Mouse (Mus musculus): ENCODE measurements around the gene Gm156.
"Not testable (repeated sequence)": the region's sequence is repeated elsewhere in the genome, so short reads cannot be mapped to it uniquely, and the experiment has no call there.

The Gm156 gene

DNA sequence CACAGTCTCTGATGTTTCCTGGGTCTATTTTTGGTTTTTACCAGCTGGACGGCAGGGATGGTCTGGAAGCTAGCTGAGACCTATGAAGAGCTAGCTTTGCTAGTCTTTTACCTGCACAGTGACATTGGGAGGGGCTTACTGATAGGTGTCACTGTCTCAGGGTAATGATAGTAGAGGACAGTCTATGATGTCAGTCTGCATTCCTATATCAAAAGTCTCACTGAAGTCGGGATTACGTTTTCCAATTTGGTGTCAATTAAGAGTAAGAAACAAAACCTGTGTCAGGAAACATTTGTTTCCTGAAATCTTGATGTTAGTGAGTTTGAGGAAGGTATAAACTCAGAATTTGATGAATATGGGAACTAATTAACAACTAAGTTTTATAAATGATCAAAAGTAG lies at the start of gene Gm156:
TSS of gene Gm156 (minus strand) at position 101 of the 400 bp plus-strand sequence.
- not testable (repeated sequence) for DNase-seq

DNA sequence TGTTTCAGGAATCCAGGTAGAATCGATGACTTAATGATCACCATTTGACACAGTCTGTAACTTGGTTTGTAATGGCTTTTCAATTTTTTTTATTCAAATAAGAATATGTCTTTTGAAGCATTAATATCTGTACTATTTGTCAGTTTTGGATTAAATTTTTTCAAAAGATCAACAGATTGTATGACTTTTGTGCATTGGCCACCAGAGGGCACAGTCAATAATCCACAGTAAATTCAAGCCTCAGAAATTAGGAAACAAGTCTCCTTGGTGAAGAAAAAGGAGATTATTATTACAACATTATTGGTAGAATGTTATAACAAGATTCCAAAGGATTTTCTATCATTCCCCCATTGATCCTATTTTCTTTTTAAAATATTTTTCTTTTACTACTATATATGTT lies 41.5 kb upstream of the Gm156 start:
- no peak for DNase-seq

GRCm38 (mm10) chr6:129824004-129824403 lies 39.9 kb upstream of the Gm156 start:
- DNase-seq, result no peak

DNA sequence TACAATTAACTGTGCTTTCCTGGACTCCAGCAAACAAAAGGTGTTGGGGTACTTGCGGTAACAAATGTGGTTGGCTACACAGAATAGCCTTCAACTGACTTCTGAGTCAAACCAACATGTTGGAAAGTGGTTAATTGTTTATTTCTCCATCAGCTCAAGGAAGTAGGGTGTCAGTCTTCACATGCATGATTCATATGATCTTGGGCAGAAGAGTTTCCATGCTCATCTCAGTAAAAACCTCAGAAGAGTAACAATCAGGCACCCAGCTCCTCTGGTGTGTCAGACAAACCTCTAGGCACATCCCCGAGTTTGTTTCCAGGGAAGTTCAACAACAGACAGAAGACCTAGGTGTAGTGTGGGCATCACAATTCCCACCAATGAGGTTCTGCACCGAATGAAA lies 33.7 kb upstream of the Gm156 start:
- DNase-seq, result no peak

DNA sequence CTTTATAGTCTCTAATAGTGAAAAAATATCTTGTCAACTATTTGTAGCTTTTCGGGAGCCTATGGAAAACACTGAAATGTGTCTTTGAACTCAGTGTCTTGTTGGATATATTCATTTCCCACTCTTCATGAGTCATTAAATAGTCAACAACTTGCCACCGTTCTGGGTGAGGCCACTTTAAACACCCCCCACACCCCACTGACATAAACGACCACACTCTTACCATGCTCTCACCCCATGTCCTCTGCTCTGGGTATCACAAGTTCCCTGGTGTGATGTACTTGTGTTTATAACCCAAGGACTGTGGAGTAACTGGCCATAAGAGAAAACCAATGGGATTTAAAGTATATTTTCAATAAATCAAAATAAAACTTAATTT lies 36.4 kb downstream of the Gm156 start:
- DNase-seq, result no peak

DNA sequence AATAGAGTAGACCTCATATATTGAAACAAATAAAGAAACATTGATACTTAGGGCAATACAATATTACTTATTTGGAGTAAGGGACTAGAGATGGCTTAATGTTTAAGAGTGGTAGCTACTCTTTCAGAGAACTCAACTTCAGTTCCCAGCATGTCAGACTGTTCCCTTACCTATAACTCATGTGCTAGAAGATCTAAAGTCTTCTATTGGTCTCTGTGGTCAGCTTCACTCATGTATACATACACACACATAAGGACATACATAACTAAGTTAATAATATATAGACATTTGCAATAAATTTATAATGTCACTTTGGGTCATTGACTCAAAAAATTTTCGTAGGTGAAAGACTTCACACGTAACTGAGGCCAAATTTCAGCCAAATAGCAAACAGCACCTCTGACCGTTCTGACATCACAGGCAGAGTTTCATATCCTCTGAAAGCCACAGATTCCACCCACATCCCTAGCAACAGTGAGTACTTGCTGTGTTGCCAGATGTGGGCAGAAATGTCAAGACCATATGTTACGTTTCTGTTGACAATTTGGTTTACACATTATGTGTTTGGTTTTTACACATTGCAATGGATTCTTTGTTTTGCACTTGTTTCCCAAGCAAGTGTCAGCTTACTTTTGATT lies 36.9 kb downstream of the Gm156 start:
- DNase-seq, result no peak

- no peak for DNase-seq
These were observed 37.9 kb downstream of the Gm156 start for GRCm38 (mm10) chr6:129746151-129746550.

GRCm38 (mm10) chr6:129740069-129740721 lies 43.9 kb downstream of the Gm156 start, which contains the start of gene Klri2:
Gene Klri2, minus strand, starts transcription at chr6:129740484.
- no peak for DNase-seq

DNA sequence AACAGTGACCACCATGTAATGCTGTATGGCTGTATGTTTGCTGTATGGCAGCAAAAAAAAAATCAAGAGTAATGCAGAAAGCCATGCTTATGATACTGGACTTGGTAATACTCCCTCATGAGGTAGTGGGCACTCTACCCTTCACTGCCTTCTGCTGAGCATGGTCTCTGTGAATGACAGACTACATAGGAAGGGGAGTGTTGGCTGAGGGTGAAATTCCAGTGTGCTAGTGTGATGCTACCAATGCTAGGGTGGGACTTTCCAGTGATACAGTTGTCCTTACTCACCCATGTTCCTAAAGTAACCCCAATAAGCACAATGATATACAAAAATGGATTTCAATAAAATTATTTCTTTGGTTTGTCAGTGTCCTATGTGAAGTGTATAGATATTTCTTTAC lies 47.7 kb downstream of the Gm156 start:
- no peak for DNase-seq

DNA sequence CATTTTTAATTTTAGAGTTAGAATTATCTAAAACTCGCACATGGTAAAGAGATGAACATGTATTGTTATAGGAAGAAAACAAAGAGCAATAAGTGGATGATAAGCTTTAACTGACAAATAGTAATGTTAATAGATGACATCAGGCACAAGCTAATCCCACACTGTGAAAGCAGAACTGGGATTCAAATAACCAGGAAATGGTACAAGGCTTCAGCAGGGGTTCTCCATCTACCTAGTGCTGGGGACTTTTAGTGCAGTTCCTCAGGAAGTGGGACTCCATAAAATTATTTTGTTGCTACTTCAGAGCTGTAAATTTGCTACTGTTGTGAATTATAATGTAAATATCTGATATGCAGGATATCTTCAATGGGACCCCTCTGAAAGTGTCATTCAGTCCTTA lies 56.8 kb downstream of the Gm156 start:
- no peak for DNase-seq

DNA sequence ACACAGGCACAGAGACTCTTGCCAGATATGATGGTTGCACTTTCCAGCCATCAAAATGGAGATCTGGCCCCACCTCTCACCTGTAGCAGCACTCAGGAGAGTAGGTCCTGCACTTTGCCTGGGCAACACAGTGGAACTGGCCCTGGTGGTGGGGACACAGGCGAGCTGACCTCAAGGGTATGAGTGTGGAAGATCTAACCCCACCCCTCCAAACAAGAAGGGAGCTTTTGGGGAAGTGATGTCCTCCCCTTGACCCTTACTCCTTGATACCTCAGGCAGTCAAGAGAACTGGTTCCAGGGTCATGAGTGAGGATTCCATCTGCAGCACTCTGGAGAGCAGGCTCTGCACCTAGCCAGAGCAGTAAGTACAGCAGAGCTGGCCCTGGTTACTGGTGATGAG lies 62.7 kb downstream of the Gm156 start:
- no peak for DNase-seq

- DNase-seq, result no peak
These were observed 63.6 kb downstream of the Gm156 start for GRCm38 (mm10) chr6:129720487-129720886.

GRCm38 (mm10) chr6:129717032-129717431 lies 67.0 kb downstream of the Gm156 start, which contains the start of gene Klri1:
Gene Klri1, minus strand, starts transcription at chr6:129717132.
- no peak for DNase-seq

Data from thymus, adult 18-20 months (tissue).